Mouse (Mus musculus): ENCODE data around the gene Platr25. TPM values are rescaled to one million over a fixed set of nuclear protein-coding genes. Genes with fewer than 3 reads are reported as not detected.
"Not testable (repeated sequence)": the region's sequence is repeated elsewhere in the genome, so short reads cannot be mapped to it uniquely, and the experiment has no call there.

The Platr25 gene
- total RNA-seq (2014; rRNA removed; ENCODE audit: low replicate concordance) = 0.34 and 2.0 TPM in 2 replicates
- 6.5 and 7.9 TPM in 2 replicates for polyA plus RNA-seq (2015; fragmentation: Nextera tagmentation; extraction: Ambion mirVana)

DNA sequence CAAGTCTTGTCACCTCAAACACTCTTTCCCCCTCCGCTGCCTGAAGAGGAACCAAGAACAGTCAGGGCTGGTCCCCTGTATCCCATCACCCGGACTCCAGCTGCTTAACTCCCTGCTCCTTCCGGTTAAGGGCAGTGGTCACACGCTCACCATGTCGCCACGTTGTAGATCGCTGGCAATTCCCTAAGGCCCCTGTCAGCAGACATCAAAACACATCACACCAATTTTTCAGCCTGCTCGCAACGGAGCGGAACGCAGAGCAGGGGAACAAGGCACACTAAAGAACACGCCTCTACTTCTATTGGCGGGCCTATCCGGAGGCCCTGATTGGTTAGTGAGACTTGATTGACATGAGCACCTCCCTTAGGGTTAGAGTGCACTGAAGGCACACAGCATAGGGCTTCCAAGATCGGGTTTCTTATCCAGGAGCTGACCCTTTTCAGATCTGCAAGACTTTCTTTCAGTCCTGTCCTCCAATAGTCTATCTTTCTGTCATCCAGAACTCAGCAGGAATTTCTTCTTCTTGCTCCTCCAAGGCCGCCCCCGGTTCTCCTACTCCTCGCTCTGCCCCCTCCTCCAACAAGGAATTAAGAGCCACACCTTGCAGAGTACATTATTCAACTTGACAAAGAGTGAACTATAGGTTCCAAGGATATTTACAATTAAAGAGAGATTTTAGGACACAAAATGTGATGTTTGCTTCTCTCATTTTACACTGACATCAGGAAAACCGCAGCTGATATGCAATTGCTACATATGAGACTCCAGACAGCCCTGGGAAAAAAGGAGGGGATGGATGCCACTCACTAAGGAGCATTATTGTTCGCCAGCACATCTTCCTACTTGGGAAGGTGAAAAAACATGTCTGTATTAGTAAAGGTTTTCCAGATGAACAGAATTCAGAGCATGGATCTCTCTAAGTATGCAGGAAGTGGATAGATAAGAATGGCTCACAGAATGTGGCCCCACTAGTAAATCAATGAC, at the start of gene Platr25:
Platr25 (minus strand) TSS at position 278 of the 984 bp plus-strand sequence.
- ATAC-seq (ENCODE audit: insufficient read depth, low read depth) = peak; percentile 79
- not testable (repeated sequence) for H3K9me3 ChIP-seq (replicated peaks; ENCODE audit: control insufficient read depth, low read length); H3K27me3 ChIP-seq (ENCODE audit: control insufficient read depth, insufficient read depth, low read length); H3K4me1 ChIP-seq (ENCODE audit: control insufficient read depth, insufficient read depth); H3K9ac ChIP-seq (replicated peaks; ENCODE audit: low read depth, low read length); H3K36me3 ChIP-seq (replicated peaks; ENCODE audit: control insufficient read depth, insufficient read depth, low read length)
- DNase-seq (ENCODE audit: low spot score) = peak; percentile 63
- Histone ChIP-seq H3K4me3 (ENCODE audit: low read depth, low read length) (peak within 1 kb of the TSS; percentile 55), H3K27ac (ENCODE audit: low read depth) (0 out of 2 replicates have a peak within 1 kb of the TSS, but pooled peaks have one; percentile 11), H3K4me2 (ENCODE audit: low read depth, low read length) (peak within 1 kb of the TSS; percentile 58)
- 11% methylated on average over 20 of the region's 20 CpGs for WGBS

DNA sequence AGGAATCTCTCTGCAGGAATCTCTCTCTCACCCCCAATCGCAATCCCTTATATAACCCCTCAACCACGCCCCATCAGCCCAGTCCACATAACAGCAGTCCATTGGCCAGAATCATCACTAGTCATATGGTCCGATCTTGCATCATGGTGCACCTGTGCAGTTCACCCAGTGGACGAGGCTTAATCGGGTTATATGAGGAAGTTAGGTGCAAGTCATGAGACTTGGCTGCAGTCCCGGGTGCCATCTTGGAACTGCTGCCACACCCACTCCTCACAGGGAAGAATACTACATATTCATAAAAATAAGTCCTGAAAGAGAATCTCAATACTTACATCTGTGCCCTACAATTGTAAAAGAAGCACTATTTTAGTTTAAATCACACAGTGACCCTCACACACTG, 47.5 kb upstream of the Platr25 start:
- not testable (repeated sequence) for H3K36me3 ChIP-seq (replicated peaks; ENCODE audit: control insufficient read depth, insufficient read depth, low read length); ATAC-seq (ENCODE audit: insufficient read depth, low read depth); H3K9me3 ChIP-seq (replicated peaks; ENCODE audit: control insufficient read depth, low read length); H3K4me3 ChIP-seq (ENCODE audit: low read depth, low read length); H3K27me3 ChIP-seq (ENCODE audit: control insufficient read depth, insufficient read depth, low read length); H3K4me1 ChIP-seq (ENCODE audit: control insufficient read depth, insufficient read depth); DNase-seq (ENCODE audit: low spot score); H3K4me2 ChIP-seq (ENCODE audit: low read depth, low read length); H3K9ac ChIP-seq (replicated peaks; ENCODE audit: low read depth, low read length); H3K27ac ChIP-seq (ENCODE audit: low read depth)
- 78% methylated on average over 6 of the region's 6 CpGs for WGBS

DNA sequence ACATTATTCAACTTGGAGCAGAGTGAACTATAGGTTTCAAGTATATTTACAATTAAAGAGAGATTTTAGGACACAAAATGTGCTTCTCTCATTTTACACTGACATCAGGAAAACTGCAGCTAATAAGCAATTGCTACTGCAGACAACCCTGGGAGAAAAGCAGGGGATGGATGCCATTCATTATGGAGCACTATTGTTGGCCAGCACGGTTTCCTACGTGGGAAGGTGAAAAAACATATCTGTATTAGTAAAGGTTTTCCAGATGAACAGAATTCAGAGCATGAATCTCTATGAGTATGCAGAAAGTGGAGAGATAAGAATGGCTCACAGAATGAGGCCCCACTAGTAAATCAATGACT, 25.6 kb upstream of the Platr25 start:
- H3K27ac ChIP-seq (ENCODE audit: low read depth); H3K9ac ChIP-seq (replicated peaks; ENCODE audit: low read depth, low read length); H3K9me3 ChIP-seq (replicated peaks; ENCODE audit: control insufficient read depth, low read length); ATAC-seq (ENCODE audit: insufficient read depth, low read depth); H3K4me1 ChIP-seq (ENCODE audit: control insufficient read depth, insufficient read depth); H3K27me3 ChIP-seq (ENCODE audit: control insufficient read depth, insufficient read depth, low read length); H3K36me3 ChIP-seq (replicated peaks; ENCODE audit: control insufficient read depth, insufficient read depth, low read length); DNase-seq (ENCODE audit: low spot score): not testable (repeated sequence)
- WGBS = 40% methylated on average over 2 of the region's 2 CpGs
- peak overlapping the region; percentile 71 for H3K4me2 ChIP-seq (ENCODE audit: low read depth, low read length)
- peak overlapping the region; percentile 57 for H3K4me3 ChIP-seq (ENCODE audit: low read depth, low read length)

DNA sequence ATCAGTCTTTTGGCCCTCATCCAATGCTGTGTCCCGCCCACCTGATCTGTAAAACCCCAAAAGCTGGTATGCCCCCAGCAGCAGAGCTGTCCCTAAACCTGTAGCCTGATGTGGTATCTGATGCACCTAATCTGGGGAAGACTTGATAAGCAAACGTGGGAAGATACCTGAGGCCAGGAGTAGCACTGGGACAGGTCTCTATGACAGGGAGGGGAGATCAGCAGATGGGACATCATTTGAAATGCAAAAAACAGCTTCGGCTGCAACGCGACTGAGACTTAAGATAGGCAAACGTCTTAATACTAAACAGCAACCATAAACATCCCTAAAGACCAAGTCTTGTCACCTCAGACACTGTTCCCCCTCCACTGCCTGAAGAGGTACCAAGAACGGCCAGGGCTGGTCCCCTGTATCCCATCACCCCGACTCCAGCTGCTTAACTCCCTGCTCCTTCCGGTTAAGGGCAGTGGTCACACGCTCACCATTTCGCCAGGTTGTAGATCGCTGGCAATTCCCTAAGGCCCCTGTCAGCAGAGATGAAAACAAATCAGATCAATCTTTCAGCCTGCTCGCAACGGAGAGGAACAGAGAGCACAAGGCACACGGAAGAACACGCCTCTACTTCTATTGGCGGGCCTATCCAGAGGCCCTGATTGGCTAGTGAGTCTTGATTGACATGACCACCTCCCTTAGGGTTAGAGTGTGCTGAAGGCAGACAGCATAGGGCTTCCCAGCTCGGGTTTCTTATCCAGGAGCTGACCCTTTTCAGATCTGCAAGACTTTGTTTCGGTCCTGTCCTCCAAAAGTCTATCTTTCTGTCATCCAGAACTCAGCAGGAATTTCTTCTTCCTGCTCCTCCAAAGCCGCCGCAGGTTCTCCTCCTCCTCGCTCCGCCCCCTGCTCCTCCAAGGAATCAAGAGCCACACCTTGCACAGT, 25.0 kb upstream of the Platr25 start, which contains the start of gene Gm5141:
Gm5141 (minus strand) TSS at position 610 of the 936 bp plus-strand sequence.
- H3K9ac ChIP-seq (replicated peaks; ENCODE audit: low read depth, low read length); H3K27me3 ChIP-seq (ENCODE audit: control insufficient read depth, insufficient read depth, low read length); DNase-seq (ENCODE audit: low spot score); H3K4me1 ChIP-seq (ENCODE audit: control insufficient read depth, insufficient read depth); H3K36me3 ChIP-seq (replicated peaks; ENCODE audit: control insufficient read depth, insufficient read depth, low read length); H3K9me3 ChIP-seq (replicated peaks; ENCODE audit: control insufficient read depth, low read length); H3K27ac ChIP-seq (ENCODE audit: low read depth): not testable (repeated sequence)
- 6% methylated on average over 18 of the region's 23 CpGs for WGBS
- Histone ChIP-seq H3K4me2 (ENCODE audit: low read depth, low read length) (peak within 1 kb of the TSS; percentile 71), H3K4me3 (ENCODE audit: low read depth, low read length) (peak within 1 kb of the TSS; percentile 57)
- ATAC-seq (ENCODE audit: insufficient read depth, low read depth) = peak; percentile 86

DNA sequence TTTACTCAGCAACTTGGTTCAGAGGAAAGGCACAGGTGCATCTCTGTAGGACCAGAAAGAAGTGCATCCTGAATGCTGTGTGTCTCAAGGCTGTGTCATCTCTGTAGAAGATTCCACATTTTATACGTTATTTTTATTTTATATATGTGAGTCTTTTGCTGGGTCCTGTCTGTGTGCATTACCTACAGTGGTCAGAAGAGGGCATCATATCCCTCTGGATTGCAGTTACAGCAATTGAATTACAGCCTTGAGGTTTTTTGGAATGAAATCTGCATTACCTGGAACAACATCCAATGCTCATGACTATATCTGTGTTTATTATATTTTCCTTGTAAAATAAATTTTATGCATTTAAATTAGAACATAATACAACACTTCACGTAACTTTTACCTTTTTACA, 3.3 kb upstream of the Platr25 start:
- ATAC-seq (ENCODE audit: insufficient read depth, low read depth); H3K4me3 ChIP-seq (ENCODE audit: low read depth, low read length); H3K9ac ChIP-seq (replicated peaks; ENCODE audit: low read depth, low read length); H3K4me1 ChIP-seq (ENCODE audit: control insufficient read depth, insufficient read depth); H3K27me3 ChIP-seq (ENCODE audit: control insufficient read depth, insufficient read depth, low read length); H3K36me3 ChIP-seq (replicated peaks; ENCODE audit: control insufficient read depth, insufficient read depth, low read length); H3K27ac ChIP-seq (ENCODE audit: low read depth); H3K4me2 ChIP-seq (ENCODE audit: low read depth, low read length); DNase-seq (ENCODE audit: low spot score); H3K9me3 ChIP-seq (replicated peaks; ENCODE audit: control insufficient read depth, low read length): not testable (repeated sequence)
- peak; percentile 57 for TF ChIP-seq CTCF (IDR thresholded peaks at IDR 0.05; ENCODE audit: low read depth)
- 59% methylated on average over 2 of the region's 2 CpGs for WGBS

Measured in heart, postnatal 0 days (tissue).